Mouse (Mus musculus) kidney, postnatal 14 days (tissue): ENCODE results near the gene Irf2.
A peak's percentile ranks its signal among the peaks of the same experiment; 100 is the strongest.

ENCODE experiments used
- DNase-seq: peaks from one replicate; pipeline ENCODE4 v3.0.0; 2022; ENCODE audit warnings: mixed read lengths

Gene Irf2

DNA sequence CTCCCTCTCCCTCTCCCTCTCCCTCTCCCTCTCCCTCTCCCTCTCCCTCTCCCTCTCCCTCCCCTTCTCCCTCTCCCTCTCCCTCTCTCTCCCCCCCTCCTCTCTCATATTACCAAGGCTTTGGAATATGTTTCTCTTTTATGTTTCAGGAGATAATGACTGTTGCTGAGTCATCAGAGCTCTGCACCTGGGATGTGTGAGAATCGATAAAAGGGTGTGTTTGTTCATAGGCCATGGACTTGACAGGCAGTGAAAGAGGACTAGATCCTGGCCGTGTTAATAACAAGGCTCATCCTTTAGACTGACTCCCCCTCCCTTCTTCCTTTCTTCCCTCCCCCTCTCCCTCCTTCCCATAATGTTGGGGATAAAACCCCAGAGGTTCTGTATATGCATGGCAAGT, 19.1 kb downstream of the Irf2 start:
- DNase-seq: no peak

DNA sequence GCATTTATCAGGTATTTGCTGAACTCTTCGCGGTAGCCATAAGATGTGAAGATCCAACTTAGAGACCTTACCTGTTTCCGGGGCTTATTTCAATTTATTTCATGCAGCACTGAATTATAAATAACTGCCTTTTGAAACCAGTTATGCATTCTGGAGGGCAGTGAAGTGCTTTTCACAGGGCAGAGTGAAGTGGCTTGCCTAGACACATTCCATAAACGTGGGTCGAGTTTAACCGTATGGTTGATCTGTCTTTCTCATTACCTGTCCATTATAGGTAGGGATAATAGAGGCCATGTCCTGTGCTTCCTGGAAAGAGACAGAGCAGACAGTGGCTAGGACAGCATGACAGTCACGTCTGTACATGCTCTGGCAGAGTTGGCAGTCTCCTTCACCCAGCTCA, 20.0 kb downstream of the Irf2 start:
- no peak for DNase-seq

DNA sequence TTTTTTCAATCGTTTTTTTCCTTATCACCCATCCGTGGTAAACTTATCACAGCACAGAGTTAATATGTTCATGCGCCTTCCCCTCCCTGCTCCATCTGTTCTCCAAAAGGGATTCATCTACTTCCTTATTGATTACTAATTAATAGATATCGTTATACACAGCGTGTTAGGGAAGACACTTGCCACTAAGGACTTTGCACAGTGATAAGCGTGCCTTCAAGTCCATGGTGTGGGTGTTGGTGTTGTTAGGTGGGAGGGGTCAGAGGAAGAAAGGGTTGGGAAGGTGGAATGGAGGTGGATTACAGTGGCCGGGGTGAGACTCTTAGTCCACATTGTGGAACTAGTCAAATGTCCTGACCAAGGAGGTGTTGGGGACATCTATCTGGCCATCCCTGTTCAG, 21.2 kb downstream of the Irf2 start:
- no peak for DNase-seq

DNA sequence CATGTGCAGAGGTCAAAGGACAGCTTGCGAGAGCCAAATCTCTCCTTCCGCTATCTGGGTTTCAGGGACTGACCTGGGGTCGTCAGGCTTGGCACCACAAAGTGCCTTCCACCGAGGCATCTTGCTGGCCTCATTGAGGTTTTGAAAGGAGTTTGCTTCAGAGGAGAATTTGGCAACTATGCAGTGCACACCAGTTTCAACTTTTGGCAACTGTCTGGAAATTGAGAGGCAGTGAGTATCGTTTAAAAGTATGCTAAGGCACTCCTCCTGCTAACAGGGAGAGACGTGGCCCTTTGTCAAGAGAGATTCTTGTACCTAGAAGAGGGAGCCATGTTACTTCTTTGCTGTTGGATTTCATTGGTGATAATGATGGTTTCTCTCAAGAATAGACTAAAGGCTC, 21.9 kb downstream of the Irf2 start:
- no peak for DNase-seq

DNA sequence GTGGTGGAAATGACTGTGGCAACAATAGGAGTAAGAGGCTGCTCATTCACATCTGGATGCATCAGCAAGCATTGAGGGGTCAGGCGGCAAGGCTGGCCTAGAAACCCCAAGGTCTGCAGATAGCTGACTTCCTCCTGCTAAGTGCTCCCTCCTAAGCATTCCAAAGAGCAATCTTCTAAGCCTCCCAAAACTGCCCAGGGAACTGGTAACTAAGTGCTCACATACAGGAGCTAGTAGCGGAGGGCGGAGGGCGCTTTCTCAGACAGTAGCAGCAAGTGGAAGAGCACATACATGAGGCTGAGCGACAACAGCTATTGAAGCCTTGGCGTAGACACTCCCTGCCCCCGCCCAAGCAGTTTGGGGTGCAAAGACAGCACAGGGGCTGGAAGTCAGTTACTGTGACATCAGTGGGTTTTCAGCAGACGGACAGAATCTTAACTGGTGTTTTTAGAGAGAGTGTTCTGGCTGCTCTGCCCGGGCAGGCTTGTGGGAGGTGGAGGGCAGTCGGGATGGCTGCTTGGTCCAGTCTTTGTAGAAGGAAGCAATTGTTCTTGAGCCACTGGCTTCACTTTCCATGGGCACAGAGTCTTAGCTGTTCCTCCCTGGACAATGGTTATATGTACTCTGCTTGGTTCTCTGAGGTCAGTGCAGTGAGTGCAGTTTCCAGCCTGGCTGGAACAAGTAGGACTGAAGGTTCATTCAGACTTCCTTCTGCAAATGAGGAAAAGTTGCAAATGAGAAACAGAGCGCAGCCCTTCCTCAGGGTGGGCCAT, 30.1 kb downstream of the Irf2 start:
- DNase-seq: no peak

DNA sequence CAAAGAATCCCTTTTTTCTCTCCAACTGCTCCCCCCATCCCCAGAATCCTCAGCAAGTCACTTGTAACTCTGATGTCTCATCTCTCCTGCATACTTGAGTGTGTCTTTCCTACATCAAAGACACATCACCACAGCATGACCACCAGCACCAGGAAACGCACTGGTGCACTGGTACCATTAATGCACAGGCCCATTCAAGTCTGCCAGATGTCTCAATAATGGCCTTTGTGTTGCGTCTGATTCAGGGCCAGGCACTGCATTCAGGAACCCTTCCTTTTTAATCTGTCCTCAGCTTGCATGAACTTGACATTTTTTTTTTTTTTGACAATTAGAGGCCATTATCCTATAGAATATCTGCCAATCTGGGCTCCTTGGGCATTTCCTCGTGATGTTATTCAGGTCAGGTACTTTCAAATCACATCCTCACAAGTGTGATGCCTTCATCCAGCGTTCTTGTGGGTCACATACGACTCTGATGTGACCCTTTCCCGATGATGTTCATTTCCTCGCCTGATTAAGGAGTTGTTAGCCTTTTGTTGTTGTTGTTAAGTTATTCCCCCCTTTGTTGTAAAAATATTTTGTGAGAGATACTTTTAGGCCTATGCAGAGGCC, 31.5 kb downstream of the Irf2 start:
- no peak for DNase-seq

DNA sequence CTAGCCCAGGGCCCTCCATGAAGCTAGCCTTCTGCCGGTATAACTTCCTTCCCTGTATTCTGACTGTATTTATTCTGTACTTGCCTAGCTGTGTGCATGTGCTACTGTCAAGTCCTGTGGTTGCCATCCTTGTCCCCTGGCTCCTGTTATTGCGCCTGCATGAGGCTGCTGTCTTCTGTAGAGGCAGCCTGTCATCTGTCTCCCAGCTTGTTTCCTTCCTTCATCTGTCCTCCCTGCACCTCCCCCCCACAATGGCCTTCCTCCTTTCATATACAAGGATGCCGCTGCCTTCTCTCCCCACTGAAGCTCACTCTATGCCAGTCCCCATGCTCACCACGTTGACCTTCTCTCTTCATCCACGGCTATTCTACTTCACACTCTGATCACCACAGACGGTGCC, 33.3 kb downstream of the Irf2 start:
- no peak for DNase-seq

DNA sequence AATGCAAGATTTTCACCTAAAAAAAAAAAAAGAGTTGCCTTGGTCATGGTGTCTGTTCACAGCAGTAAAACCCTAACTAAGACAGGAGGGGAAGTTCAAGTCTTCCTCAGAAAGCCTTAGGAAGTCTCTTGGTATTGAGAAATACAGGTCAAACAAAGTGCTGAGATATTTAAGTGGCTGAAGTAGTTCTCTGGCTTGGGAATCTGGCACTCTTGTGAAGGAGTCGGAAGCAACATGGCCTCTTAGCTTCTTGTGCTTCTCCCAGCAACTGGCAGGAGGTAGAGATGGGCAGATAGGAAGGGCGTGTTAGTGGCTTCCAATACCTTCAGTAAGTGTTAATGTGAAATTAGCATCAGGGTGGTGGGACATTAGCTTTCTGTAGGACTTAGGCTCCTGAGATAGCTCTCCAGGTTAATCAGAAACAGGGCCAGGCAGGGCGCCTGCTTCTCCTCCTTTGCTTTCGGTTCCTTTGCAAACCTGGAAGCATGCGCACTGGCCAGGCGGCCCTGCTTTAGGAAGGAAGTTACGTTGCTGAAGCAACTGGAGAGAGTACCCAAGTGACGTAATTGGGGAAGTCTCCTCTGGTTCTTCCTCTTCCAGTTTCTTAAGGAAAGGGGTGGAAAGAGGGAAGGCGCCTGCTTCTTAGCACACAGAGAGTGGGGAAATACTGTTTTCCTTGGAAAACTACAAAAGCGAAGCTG, 38.4 kb downstream of the Irf2 start:
- DNase-seq: peak; percentile 54

DNA sequence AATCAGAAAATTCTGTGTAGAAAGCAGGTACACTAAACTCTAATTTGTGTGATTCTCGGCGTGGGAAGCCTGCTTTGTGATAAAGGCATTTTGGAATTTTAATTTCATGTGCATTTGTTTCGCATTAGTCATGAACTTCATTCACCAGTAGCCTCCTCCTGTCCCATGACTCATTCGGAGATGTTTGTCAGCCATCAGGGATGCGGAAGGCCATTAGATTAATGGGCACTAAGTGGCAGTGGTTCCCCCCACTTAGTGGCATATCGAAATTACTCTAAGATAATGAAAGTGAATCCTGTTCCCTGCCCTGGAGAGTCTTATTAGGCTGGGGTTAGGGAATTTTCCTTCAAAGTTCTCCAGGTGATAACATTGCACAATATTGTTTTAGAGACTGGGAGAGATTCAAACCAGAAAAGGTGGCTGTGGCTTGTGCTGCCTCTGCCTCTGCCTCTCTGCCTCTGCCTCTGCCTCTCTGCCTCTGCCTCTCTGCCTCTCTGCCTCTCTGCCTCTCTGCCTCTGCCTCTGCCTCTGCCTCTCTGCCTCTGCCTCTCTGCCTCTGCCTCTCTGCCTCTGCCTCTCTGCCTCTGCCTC, 41.6 kb downstream of the Irf2 start:
- no peak for DNase-seq

DNA sequence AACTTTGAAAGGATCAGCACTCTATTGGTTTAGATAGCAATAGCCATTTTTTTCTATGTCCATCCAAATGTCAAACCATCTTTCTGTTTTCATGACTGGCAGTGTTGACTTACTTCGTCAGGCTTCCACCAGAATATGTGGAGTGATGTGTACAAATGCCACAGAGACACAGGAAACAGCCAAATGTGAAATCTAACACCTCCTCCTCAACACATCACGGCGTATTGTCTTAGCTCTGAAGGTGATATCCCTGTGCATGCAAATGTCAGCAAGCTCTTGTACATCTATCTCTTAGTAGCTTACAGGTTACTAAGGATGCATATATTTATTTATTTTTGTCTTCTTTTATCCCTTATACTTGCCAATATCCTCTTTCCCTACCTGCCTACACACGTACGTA, 42.7 kb downstream of the Irf2 start:
- DNase-seq: no peak

DNA sequence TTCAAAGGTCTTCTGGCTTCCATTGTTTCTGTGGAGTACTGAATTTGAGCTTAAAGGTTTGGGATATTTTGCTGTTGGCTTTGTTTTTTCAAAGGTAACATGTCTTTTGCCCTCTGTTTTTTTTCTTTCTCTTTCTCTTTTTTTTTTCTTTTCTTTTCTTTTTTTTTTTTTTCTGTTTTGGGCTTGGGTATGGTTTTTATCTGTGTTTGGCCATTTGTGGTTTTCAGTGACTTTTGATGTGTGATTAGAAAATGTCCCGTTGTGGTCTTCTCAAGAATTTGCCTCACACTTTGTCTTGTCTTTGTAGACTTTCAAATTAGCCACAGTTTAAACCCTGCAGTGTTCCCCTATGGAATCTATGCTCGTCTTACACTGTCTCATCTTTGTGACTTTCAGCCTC, 45.5 kb downstream of the Irf2 start:
- DNase-seq: no peak

DNA sequence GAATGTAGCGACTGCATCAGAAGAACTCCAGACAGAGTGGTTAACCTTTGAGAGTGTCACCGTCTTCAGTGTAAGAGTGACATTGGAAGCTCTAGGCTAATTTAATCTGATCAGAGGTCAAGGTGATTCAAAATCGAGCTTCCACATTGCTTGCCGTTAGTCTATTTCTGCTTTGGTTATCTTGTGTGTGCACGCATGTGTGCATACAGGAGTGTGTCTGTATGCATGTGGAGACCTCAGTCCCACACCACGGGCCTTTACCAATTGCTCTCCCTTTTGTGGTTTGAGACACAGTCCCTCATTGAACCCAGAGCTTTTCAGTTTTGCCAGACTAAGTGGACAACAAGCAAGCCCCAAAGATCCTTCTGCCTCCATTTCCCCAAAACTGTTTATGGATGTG, 46.4 kb downstream of the Irf2 start:
- DNase-seq: no peak

DNA sequence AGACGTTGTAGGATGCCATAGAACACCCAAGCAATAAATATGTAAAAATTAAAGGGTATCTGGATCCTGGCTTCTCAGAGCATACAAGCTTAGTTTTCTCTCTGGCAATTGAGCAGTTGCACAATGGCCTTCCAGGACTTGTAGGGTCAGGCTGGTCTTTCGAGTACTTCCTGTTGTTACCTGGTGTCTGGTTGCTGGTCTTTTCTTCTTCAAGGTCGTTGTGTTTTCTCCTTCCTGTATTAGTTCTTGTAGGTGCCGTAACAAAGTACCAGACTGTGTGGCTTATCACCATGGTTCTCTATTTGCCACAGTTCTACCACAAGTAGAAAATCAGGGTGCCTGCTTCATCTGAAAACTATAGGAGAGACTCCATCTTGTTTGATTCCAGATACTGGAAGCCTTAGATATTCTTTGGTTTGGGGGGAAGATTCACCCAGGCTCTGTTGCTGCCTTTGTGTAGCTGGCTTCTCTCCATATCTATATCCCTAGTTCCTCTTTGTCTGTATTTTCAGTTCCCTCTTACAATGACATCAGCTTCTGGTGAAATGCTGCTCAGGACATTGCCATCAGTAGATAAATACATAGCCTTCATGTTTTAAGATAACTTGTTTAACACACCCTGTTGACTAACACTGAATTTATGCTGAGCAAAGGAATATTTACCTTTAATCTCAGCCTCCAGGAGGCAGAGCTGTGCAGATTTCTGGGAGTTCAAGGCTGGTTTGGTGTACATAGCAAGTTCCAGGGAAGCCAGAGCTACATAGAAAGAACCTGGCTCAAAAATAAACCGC, 49.8 kb downstream of the Irf2 start:
- no peak for DNase-seq

DNA sequence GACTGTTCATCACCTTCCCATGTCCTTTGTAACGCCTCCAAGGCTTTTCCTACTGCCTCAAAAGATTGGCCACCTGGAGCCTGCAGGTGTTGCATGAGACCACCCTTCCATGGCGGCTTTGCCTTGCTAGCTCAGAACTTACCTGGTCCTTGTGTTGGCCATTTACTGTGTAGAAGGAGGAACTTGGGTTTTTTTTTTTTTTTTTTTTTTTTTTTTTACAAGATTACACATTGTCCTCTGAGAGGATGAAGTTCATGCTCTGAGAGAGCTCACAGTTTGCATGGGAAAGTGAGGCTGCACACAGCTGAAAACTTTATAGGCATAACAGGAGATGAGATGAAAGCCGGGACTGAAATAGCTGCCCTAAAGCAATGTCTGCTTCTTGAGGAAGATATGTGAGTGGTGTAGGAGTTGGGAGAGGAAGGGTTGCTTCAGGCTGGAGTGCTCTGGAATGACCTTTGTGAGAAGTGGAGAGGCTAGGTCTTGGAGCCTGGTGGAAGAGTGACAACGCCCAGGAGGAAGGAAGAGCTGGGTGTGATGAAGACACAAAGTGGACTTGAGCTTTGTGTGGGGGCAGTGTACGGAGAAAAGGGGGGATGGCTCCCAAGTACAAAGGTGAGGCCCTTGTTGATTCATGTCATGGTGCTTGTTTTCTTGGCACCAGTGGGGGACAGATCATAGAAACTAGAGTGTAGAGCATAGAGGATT, 52.3 kb downstream of the Irf2 start:
- DNase-seq: no peak

DNA sequence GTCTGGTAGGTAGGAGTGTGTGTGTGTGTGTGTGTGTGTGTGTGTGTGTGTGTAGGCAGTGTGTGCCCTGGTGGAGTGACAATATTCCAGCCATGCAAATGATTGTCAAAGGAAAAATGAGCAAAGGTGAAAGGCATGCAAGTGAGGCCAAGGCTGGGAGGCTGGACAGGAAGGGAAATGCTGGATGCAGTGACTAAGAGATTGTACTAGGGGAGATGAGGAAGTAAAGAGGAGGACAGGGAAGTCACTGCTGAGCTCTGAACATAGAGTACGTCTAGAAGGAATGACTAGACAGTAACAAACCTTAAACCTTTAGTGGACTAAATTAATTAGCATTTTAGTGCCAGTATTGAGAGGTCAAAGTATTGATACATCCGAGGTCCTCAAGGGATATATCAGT, 53.1 kb downstream of the Irf2 start:
- DNase-seq: no peak

DNA sequence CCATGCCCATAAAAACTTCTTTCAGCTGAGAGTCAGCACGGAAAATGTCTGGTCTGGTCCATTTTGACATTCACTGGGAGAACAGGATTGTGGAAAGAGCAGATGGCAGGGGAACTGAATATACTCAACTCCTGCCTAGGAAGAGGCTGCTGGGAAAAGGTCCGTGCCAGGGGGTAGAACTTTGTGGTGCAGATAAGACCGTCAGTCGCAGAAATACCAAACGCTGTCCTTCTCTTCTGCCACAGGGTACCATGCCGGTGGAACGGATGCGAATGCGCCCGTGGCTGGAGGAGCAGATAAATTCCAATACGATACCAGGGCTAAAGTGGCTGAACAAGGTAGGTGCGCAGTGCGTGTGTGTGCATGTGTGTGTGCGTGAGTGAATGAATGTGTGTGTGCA, 53.7 kb downstream of the Irf2 start:
- DNase-seq: no peak

DNA sequence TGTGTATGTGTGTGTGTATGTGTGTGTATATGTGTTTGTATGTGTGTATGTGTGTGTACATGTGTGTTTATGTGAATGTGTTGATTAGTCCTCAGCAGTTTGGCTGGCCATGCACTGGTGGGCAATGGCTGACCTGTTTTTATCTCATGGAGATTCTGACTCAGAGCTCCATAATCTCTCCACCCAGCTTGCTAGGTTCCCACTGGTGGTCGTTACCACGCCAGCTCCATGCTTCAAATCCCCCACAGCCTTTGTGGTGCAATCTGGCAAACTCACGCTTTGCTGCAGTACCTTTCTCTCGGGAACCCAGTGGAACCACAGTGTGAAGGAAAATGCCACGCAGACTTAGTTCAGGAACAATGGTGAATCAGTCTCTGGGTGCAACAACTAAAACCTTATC, 54.8 kb downstream of the Irf2 start:
- no peak for DNase-seq

DNA sequence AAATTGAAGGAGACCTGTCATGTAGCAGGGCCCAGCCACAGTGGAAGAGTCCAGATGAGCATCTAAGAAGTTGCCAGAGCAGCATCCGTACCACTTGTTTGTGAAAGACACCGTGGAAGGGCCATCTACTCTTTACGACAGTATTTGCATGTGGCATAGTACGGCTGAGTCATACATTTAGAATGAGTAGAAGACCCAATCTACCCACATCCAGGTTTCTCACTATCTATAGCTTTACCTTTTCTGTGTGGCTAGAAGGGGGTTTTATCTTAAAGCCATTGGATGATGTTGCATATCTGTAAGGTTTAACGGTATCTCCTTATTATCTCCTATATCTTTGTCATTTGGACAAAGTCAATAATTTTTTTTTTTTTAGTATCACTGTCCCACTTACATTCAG, 59.7 kb downstream of the Irf2 start:
- no peak for DNase-seq

DNA sequence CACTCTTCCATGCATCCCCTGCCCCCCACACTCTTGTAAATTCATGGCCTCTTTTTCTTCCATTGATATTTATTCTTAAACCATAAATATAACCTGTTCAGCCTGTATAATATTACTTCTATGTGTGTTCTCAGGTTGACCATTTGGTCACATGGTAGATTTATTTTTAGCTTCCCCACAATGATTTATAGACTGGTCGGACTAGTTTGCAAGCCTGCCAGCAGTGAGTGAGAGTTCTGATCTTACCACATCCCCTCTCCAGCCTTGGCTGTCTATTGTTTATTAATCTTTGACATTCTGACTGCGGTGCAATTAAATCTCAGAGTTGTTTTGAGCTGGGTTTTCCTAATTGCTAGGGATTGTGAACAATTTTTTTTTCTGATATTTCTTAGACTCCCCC, 60.2 kb downstream of the Irf2 start:
- DNase-seq: peak; percentile 64

DNA sequence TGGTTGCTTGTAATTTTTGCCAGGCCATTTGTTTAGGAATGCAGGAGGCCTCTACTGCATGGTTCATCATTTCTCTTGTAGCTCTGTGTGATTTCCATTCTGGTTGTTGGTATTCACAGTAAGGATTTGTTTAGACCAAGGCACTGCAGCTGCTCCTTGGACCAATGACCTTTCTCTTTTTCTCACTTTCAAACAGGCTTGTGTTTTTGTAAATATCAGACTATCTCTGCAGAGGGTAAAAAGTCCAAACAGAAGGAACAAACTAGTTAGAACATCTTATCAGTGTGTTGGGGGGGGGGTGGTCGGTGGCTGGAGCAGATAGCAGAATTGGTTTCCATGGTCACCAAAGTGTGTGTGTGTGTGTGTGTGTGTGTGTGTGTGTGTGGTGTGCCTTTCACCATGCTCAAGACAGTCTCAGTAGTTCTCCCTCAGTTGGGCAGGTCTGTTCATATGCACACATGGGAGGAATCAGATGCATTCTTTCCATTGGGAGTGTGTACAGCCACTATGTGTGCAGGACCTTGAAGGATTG, 61.7 kb downstream of the Irf2 start:
- DNase-seq: no peak

DNA sequence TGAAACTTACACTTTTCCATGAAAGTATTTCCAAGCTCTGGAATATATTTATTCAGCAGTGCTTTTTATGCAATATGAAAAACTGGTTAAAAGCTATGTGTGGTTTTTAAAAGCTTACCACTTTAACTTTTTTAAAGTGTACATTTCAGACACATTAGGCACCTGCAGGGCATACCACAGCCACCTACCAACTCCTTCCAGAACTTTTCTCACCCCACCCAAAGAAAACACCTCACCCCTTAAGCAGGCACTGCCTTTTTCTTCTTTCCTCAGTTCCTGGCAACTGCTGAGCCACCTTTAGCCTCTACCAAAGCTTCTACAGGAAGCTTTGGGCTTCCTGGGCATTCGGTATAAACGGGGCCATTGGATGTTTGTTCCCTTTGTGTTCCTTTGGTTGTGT, 62.5 kb downstream of the Irf2 start:
- no peak for DNase-seq

DNA sequence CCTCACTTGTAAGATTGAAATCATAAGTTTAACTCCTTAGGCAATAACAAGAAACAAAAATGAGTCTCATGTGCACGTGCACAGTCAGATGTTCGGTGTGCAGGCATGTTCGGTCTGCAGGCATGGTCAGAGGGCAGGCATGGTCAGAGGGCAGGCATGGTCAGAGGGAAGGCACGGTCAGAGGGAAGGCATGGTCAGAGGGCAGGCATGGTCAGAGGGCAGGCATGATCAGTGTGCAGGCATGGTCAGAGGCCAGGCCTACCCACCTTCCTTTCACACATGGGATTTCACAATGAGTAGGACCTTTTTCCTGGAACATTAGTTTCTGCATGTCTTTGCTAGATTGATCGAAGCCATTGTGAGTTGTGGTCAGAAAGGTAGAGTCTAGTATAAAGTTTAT, 65.2 kb downstream of the Irf2 start:
- DNase-seq: no peak
